Mouse (Mus musculus): Measurements from ENCODE around the gene Dbndd2. TPM values are rescaled to one million over a fixed set of nuclear protein-coding genes. Genes with fewer than 3 reads are reported as not detected.
A peak's percentile ranks its signal among the peaks of the same experiment; 100 is the strongest.

The Dbndd2 gene
- polyA plus RNA-seq, 1 experiment from 2014 or later = 8.8 TPM

GRCm38 (mm10) chr2:164455421-164456190, 30.3 kb upstream of the Dbndd2 start:
- Histone ChIP-seq H3K4me1 (replicated peaks) (peaks cover 10% of the 10 kb centered on the region), H3K36me3 (no peaks in the 10 kb centered on the region), H3K9me3 (no peaks in the 10 kb centered on the region), H3K27me3 (no peaks in the 10 kb centered on the region), H3K4me2 (replicated peaks) (no peak overlapping the region), H3K27ac (no peak overlapping the region), H3K4me3 (replicated peaks) (no peak overlapping the region), H3K9ac (replicated peaks) (no peak overlapping the region)
- ATAC-seq = no peak
- 75% methylated on average over 6 of the region's 6 CpGs for WGBS

DNA sequence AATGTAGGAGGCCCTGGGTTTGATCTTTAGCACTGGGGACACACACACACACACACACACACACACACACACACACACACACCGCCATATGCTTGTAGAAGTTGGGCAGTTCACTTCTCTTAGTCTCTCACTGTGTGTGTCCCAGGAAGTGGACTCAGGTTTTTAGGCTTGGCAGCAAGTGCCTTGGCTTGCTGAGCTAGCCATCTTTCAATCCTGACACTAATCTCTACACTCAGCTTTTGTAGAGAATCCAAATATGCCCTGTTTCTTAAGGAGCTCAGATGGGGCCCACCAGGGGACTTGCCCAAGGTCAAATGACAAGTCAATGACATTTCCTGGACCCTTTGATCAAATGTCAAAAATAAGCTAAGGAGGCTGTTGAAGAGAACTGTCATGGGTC, 29.5 kb upstream of the Dbndd2 start:
- Histone ChIP-seq H3K4me2 (replicated peaks) (peak overlapping the region; percentile 38; the same call in 1 of the 2 replicates), H3K36me3 (no peaks in the 10 kb centered on the region), H3K27ac (no peak overlapping the region), H3K4me1 (replicated peaks) (peaks cover 10% of the 10 kb centered on the region), H3K4me3 (replicated peaks) (no peak overlapping the region), H3K9ac (replicated peaks) (peak overlapping the region; percentile 55; the same call in 1 of the 2 replicates), H3K9me3 (no peaks in the 10 kb centered on the region), H3K27me3 (no peaks in the 10 kb centered on the region)
- WGBS = 70% methylated on average over 1 of the region's 1 CpGs
- ATAC-seq = no peak

GRCm38 (mm10) chr2:164456864-164457300, 29.0 kb upstream of the Dbndd2 start, which contains the start of gene Sys1:
Gene Sys1 (plus strand): TSS chr2:164456964.
- peak within 1 kb of the TSS; percentile 55 for H3K9ac ChIP-seq (replicated peaks)

DNA sequence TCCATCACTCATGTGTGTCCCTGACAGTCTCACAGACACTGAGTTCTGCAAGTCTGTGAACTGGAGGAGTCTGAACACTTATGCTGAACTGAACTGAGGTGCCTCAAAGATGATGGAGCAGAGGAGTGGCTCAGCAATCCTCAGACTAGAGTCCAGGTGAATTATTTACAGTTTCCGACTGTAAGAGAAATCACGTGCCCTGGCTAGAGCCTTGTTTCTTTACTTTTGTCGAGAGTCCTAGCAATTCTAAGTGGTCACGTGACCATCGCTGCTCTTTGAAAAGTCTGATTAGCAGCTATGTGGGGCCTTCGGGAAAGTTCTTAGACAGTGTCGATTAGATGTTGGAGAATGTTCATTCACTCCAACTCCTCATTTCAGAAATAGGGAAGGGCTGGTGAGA, 28.0 kb upstream of the Dbndd2 start:
- H3K27ac ChIP-seq = no peak overlapping the region
- no peak for ATAC-seq
- peaks cover 1% of the 10 kb centered on the region; the same call in 1 of the 2 replicates for H3K36me3 ChIP-seq
- H3K9ac ChIP-seq (replicated peaks) = no peak overlapping the region
- H3K4me3 ChIP-seq (replicated peaks) = no peak overlapping the region
- H3K27me3 ChIP-seq = no peaks in the 10 kb centered on the region
- WGBS = 68% methylated on average over 7 of the region's 7 CpGs
- H3K9me3 ChIP-seq = no peaks in the 10 kb centered on the region
- H3K4me2 ChIP-seq (replicated peaks) = no peak overlapping the region
- peaks cover 24% of the 10 kb centered on the region for H3K4me1 ChIP-seq (replicated peaks)

More at GRCm38 (mm10) chr2:164456864-164457300, 29.0 kb upstream of the Dbndd2 start, which contains the start of gene Sys1:
- Histone ChIP-seq H3K27me3 (no peaks in the 10 kb centered on the region), H3K4me1 (replicated peaks) (peaks cover 13% of the 10 kb centered on the region), H3K27ac (no peak within 1 kb of the TSS), H3K9me3 (no peaks in the 10 kb centered on the region), H3K4me2 (replicated peaks) (peak within 1 kb of the TSS; percentile 38), H3K36me3 (no peaks in the 10 kb centered on the region), H3K4me3 (replicated peaks) (0 out of 2 replicates have a peak within 1 kb of the TSS, but pooled peaks have one; percentile 14)
- WGBS = 4% methylated on average over 7 of the region's 7 CpGs
- ATAC-seq = no peak

DNA sequence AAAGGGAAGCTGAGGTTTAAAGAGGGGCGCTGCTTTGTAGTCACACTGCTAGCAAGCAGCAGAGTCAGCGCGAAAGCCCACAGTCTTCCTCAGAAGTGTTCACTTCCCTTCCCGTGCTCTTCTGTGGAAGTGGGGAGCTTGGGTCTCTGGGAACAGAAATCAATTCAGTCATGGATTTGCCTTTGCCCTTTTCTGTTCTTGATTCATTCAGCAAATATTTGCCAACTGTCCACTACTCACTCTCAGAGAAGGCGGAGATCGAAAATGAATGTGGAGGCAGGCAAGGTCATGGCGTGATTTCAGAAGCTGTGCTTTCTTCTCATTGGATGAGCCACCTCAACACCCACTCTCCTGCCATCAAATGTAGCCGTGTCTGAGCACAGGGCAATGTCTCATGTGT, 27.4 kb upstream of the Dbndd2 start:
- H3K9ac ChIP-seq (replicated peaks) = no peak overlapping the region
- H3K9me3 ChIP-seq = no peaks in the 10 kb centered on the region
- H3K27ac ChIP-seq = no peak overlapping the region
- H3K4me2 ChIP-seq (replicated peaks) = no peak overlapping the region
- WGBS = 88% methylated on average over 8 of the region's 8 CpGs
- peaks cover 6% of the 10 kb centered on the region for H3K36me3 ChIP-seq
- peaks cover 25% of the 10 kb centered on the region for H3K4me1 ChIP-seq (replicated peaks)
- H3K4me3 ChIP-seq (replicated peaks) = no peak overlapping the region
- H3K27me3 ChIP-seq = no peaks in the 10 kb centered on the region
- no peak for ATAC-seq

DNA sequence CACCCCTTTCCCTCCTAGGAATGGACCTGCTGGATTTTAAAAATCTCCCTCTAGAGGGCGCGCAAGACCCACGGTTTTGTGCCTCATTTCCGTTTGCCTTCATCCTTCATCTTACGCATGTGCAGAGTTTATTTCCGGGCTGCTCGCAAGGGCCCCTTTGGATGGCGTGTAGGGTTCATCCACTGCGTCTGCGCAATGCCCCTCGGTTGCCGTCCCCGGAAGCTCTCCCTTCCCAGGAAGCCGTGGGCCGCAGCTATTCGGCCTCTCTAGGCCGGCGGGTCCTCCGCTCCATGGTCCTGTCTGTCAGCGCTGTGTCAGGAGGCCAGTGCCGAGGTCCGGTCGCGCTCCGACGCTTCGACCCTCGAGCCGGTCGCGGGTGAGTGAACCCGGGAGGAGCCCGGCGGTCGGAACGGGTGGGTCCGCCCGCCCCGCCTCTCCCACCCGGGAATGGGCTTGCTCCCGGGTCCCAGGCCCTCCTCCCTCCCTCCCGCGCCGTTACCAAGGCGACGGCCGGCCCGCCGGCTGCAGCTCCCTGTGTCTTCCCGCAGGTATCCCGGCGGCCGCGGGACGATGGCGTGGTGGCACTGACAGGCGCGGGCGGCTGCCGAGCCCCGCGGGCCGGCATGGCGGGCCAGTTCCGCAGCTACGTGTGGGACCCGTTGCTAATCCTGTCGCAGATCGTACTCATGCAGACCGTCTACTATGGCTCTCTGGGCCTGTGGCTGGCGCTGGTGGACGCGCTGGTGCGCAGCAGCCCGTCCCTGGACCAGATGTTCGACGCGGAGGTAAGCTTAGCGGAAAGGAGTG, 25.0 kb upstream of the Dbndd2 start, which contains the start of gene Gm20458:
Gene Gm20458 (plus strand): TSS at position 223 of the 807 bp plus-strand sequence.
- Histone ChIP-seq H3K36me3 (peaks cover 28% of the 10 kb centered on the region), H3K4me3 (replicated peaks) (peak within 1 kb of the TSS; percentile 78), H3K4me2 (replicated peaks) (peak within 1 kb of the TSS; percentile 76), H3K27ac (peak within 1 kb of the TSS; percentile 92), H3K4me1 (replicated peaks) (peaks cover 25% of the 10 kb centered on the region), H3K27me3 (no peaks in the 10 kb centered on the region), H3K9me3 (no peaks in the 10 kb centered on the region), H3K9ac (replicated peaks) (peak within 1 kb of the TSS; percentile 83)
- peak; percentile 100 for ATAC-seq
- under 1% methylated on average over 64 of the region's 79 CpGs for WGBS

- ATAC-seq = no peak
- Histone ChIP-seq H3K4me3 (replicated peaks) (no peak overlapping the region), H3K9me3 (no peaks in the 10 kb centered on the region), H3K4me1 (replicated peaks) (peaks cover 15% of the 10 kb centered on the region), H3K27ac (no peak overlapping the region), H3K9ac (replicated peaks) (no peak overlapping the region), H3K4me2 (replicated peaks) (no peak overlapping the region), H3K36me3 (peaks cover 65% of the 10 kb centered on the region), H3K27me3 (no peaks in the 10 kb centered on the region)
Observed at GRCm38 (mm10) chr2:164465161-164465560, 20.7 kb upstream of the Dbndd2 start.

DNA sequence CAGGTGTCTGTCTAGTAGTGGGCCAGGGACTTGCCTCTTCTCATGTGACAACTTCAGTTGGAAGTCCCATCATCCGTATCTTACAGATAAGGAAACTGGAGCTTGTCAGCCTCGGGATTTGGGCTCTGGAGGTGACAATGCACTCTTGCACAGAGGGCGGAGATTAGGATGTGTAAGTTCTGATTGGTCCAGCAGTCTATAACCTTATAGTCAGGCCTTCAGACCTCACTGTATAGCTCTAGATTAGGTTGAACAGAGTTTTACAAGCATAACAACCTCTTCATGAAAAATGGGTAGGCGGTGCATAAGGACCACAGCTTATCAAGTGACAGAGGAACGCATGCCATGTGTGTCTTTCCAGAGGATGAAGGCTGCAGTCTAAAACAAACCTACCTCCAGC, 19.1 kb upstream of the Dbndd2 start:
- H3K4me2 ChIP-seq (replicated peaks) = no peak overlapping the region
- peaks cover 13% of the 10 kb centered on the region for H3K4me1 ChIP-seq (replicated peaks)
- no peaks in the 10 kb centered on the region for H3K9me3 ChIP-seq
- no peak overlapping the region for H3K27ac ChIP-seq
- WGBS = 88% methylated on average over 5 of the region's 5 CpGs
- H3K27me3 ChIP-seq = no peaks in the 10 kb centered on the region
- peaks cover 75% of the 10 kb centered on the region for H3K36me3 ChIP-seq
- no peak for ATAC-seq
- no peak overlapping the region for H3K9ac ChIP-seq (replicated peaks)
- H3K4me3 ChIP-seq (replicated peaks) = no peak overlapping the region

DNA sequence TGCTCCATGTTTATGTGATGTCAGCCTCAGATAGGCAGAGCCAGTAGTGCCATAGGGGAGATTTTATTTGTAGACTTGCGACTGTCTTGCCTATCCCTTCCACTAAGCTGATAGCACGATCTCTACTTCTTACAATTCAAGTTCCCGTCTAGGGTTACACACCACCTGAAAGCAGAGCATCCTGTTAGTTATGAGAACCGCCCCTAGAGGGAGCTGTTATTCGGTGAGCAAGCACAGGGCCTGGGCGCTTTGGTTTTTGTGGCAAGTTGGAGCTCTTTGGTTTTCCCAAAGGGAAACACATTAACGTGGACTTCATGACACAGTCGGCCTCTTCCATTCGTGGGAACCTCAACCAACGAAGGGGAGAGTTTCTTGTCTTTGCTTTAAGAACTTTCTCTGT, 15.7 kb upstream of the Dbndd2 start:
- Histone ChIP-seq H3K27me3 (no peaks in the 10 kb centered on the region), H3K27ac (no peak overlapping the region), H3K4me1 (replicated peaks) (no peaks in the 10 kb centered on the region), H3K4me3 (replicated peaks) (no peak overlapping the region), H3K9me3 (no peaks in the 10 kb centered on the region), H3K4me2 (replicated peaks) (no peak overlapping the region), H3K9ac (replicated peaks) (no peak overlapping the region), H3K36me3 (peaks cover 78% of the 10 kb centered on the region)
- WGBS = 31% methylated on average over 10 of the region's 10 CpGs
- no peak for ATAC-seq

- Histone ChIP-seq H3K27ac (no peak within 1 kb of the TSS), H3K9me3 (no peaks in the 10 kb centered on the region), H3K36me3 (peaks cover 66% of the 10 kb centered on the region), H3K9ac (replicated peaks) (no peak within 1 kb of the TSS), H3K4me3 (replicated peaks) (no peak within 1 kb of the TSS), H3K27me3 (no peaks in the 10 kb centered on the region), H3K4me2 (replicated peaks) (no peak within 1 kb of the TSS), H3K4me1 (replicated peaks) (no peaks in the 10 kb centered on the region)
- ATAC-seq = no peak
- whole genome bisulfite sequencing = 81% methylated on average over 6 of the region's 6 CpGs
Observed at GRCm38 (mm10) chr2:164473624-164474023, 12.3 kb upstream of the Dbndd2 start, which contains the start of gene Trp53tg5. Gene Trp53tg5 (minus strand): TSS chr2:164473724.

GRCm38 (mm10) chr2:164486258-164487114, 580 bp downstream of the Dbndd2 start:
- WGBS = under 1% methylated on average over 75 of the region's 90 CpGs
- Histone ChIP-seq H3K9ac (replicated peaks) (peak overlapping the region; percentile 75), H3K4me1 (replicated peaks) (peaks cover 19% of the 10 kb centered on the region), H3K4me2 (replicated peaks) (peak overlapping the region; percentile 100), H3K9me3 (no peaks in the 10 kb centered on the region), H3K36me3 (peaks cover 7% of the 10 kb centered on the region), H3K4me3 (replicated peaks) (peak overlapping the region; percentile 74), H3K27ac (no peak overlapping the region), H3K27me3 (peaks cover 39% of the 10 kb centered on the region)
- ATAC-seq = peak; percentile 64

All from midbrain, embryonic 13.5 days (tissue).